Mouse (Mus musculus) CH12.LX (cell line): ENCODE results near the gene Afap1. TPM values are rescaled to one million over a fixed set of nuclear protein-coding genes. Genes with fewer than 3 reads are reported as not detected.
A peak's percentile ranks its signal among the peaks of the same experiment; 100 is the strongest.

Experiments used
- DNase-seq: peaks from one replicate; pipeline ENCODE4 v3.0.0-alpha.2; 2013; ENCODE audit errors: extremely low read depth
- H3K27ac ChIP-seq: 2 replicates; pipeline ENCODE4 v1.5.1; 2012; ENCODE audit warnings: low read depth, mild to moderate bottlenecking, control low read depth, moderate library complexity; ENCODE audit not compliant: insufficient read depth
- H3K27me3 ChIP-seq: replicated peaks from 2 replicates; pipeline ENCODE3; 2012; ENCODE audit warnings: inconsistent platforms
- H3K36me3 ChIP-seq, 2 experiments: replicated peaks in 1 of 2; 2 replicates each; pipeline versions ENCODE3 to v1.6.1; 2012; ENCODE audit warnings: inconsistent platforms in 1 of 2, low read length in 1 of 2, mild to moderate bottlenecking in 1 of 2, mixed read lengths in 1 of 2, moderate library complexity in 1 of 2; ENCODE audit not compliant: control insufficient read depth in 1 of 2, insufficient read depth in 1 of 2
- H3K4me1 ChIP-seq, 2 experiments: 2 replicates each; pipeline ENCODE4 v1.6.1; 2012; ENCODE audit warnings: inconsistent platforms in 1 of 2, moderate library complexity in 1 of 2; ENCODE audit not compliant: insufficient read depth in 2 of 2, control insufficient read depth in 1 of 2
- H3K4me2 ChIP-seq: 2 replicates; pipeline ENCODE4 v1.6.1; 2012; ENCODE audit warnings: low read depth, mild to moderate bottlenecking, control low read depth; ENCODE audit not compliant: poor library complexity, insufficient read depth, severe bottlenecking
- H3K4me3 ChIP-seq, 3 experiments: fragments of 150-350 bp in 1 of 3; sonication (generic) in 1 of 3; replicated peaks in 1 of 3; 2 replicates each; pipeline versions ENCODE3 to v1.5.1; 2011 to 2012; ENCODE audit warnings: low read depth in 2 of 3, low read length in 2 of 3, mild to moderate bottlenecking in 2 of 3, moderate library complexity in 2 of 3, control low read depth in 1 of 3, improper control_type of control experiment in 1 of 3, inconsistent platforms in 1 of 3, mixed read lengths in 1 of 3; ENCODE audit not compliant: poor library complexity in 1 of 3
- H3K79me2 ChIP-seq: replicated peaks from 2 replicates; pipeline ENCODE4 v1.6.1; 2012; ENCODE audit warnings: mild to moderate bottlenecking, moderate library complexity; ENCODE audit not compliant: control insufficient read depth, poor library complexity, insufficient read depth, severe bottlenecking; ENCODE audit errors: extremely low read depth
- H3K9ac ChIP-seq: 2 replicates; pipeline ENCODE4 v1.6.1; 2012; ENCODE audit warnings: low read depth, mild to moderate bottlenecking, control low read depth, moderate library complexity; ENCODE audit not compliant: insufficient read depth
- H3K9me3 ChIP-seq: replicated peaks from 2 replicates; pipeline ENCODE3; 2012; ENCODE audit warnings: low read length, inconsistent platforms, mixed read lengths
- BHLHE40 ChIP-seq: IDR thresholded peaks from 2 replicates; pipeline ENCODE4 v1.6.1; 2011; ENCODE audit warnings: mild to moderate bottlenecking, low read depth, low read length, improper control_type of control experiment
- CHD1 ChIP-seq: IDR thresholded peaks from 2 replicates; pipeline ENCODE4 v1.6.1; 2012; ENCODE audit warnings: low read depth, low read length, improper control_type of control experiment, inconsistent platforms
- CHD2 ChIP-seq: IDR thresholded peaks from 2 replicates; pipeline ENCODE4 v1.6.1; 2011; ENCODE audit warnings: low read length, improper control_type of control experiment
- CTCF ChIP-seq, 2 experiments: IDR thresholded peaks in 1 of 2; conservative IDR thresholded peaks in 1 of 2; 2 replicates each; pipeline ENCODE4 v1.5.1; 2011 to 2012; ENCODE audit warnings: low read depth in 2 of 2, low read length in 2 of 2, improper control_type of control experiment in 1 of 2, inconsistent platforms in 1 of 2, mild to moderate bottlenecking in 1 of 2, moderate library complexity in 1 of 2
- E2F4 ChIP-seq: IDR thresholded peaks from 2 replicates; pipeline ENCODE4 v1.6.1; 2011; ENCODE audit warnings: low read depth, low read length, improper control_type of control experiment; ENCODE audit not compliant: insufficient replicate concordance
- ELF1 ChIP-seq: IDR thresholded peaks from 2 replicates; pipeline ENCODE4 v1.6.1; 2014; ENCODE audit warnings: low read depth, mild to moderate bottlenecking, inconsistent platforms, low read length, improper control_type of control experiment
- EP300 ChIP-seq: IDR thresholded peaks from 2 replicates; pipeline ENCODE4 v1.6.1; 2011; ENCODE audit warnings: low read length, improper control_type of control experiment
- ETS1 ChIP-seq: conservative IDR thresholded peaks from 2 replicates; pipeline ENCODE4 v1.6.1; 2012; ENCODE audit warnings: low read depth, mild to moderate bottlenecking, inconsistent platforms, low read length, improper control_type of control experiment, moderate library complexity
- GABPA ChIP-seq: IDR thresholded peaks from 2 replicates; pipeline ENCODE4 v1.6.1; 2012; ENCODE audit warnings: low read depth, low read length, improper control_type of control experiment, inconsistent platforms; ENCODE audit not compliant: insufficient replicate concordance
- JUND ChIP-seq: conservative IDR thresholded peaks from 2 replicates; pipeline ENCODE4 v1.6.1; 2011; ENCODE audit warnings: low read depth, low read length, improper control_type of control experiment
- MAFK ChIP-seq: IDR thresholded peaks from 2 replicates; pipeline ENCODE4 v1.6.1; 2011; ENCODE audit warnings: low read length, improper control_type of control experiment; ENCODE audit not compliant: insufficient replicate concordance
- MAZ ChIP-seq: IDR thresholded peaks from 2 replicates; pipeline ENCODE4 v1.6.1; 2012; ENCODE audit warnings: low read depth, mild to moderate bottlenecking, inconsistent platforms, low read length, improper control_type of control experiment, moderate library complexity
- MYC ChIP-seq: IDR thresholded peaks from 2 replicates; pipeline ENCODE4 v1.6.1; 2011; ENCODE audit warnings: low read depth, mild to moderate bottlenecking, improper control_type of control experiment, low read length
- NRF1 ChIP-seq: IDR thresholded peaks from 2 replicates; pipeline ENCODE4 v1.6.1; 2014; ENCODE audit warnings: low read depth, mild to moderate bottlenecking, inconsistent platforms, low read length, improper control_type of control experiment, moderate library complexity
- RAD21 ChIP-seq: IDR thresholded peaks from 2 replicates; pipeline ENCODE4 v1.6.1; 2011; ENCODE audit warnings: low read depth, mild to moderate bottlenecking, low read length, improper control_type of control experiment, moderate library complexity
- SMC3 ChIP-seq: IDR thresholded peaks from 2 replicates; pipeline ENCODE4 v1.6.1; 2011; ENCODE audit warnings: low read depth, low read length, improper control_type of control experiment
- TBP ChIP-seq: conservative IDR thresholded peaks from 2 replicates; pipeline ENCODE4 v1.6.1; 2011; ENCODE audit warnings: low read depth, low read length, improper control_type of control experiment
- TCF12 ChIP-seq: IDR thresholded peaks from 2 replicates; pipeline ENCODE4 v1.6.1; 2014; ENCODE audit warnings: low read depth, mild to moderate bottlenecking, inconsistent platforms, low read length, improper control_type of control experiment
- UBTF ChIP-seq: IDR thresholded peaks from 2 replicates; pipeline ENCODE4 v1.6.1; 2012; ENCODE audit warnings: low read depth, mild to moderate bottlenecking, inconsistent platforms, low read length, improper control_type of control experiment, moderate library complexity
- USF1 ChIP-seq: IDR thresholded peaks from 2 replicates; pipeline ENCODE4 v1.6.1; 2014; ENCODE audit warnings: low read depth, mild to moderate bottlenecking, inconsistent platforms, low read length, improper control_type of control experiment
- USF2 ChIP-seq: conservative IDR thresholded peaks from 2 replicates; pipeline ENCODE4 v1.6.1; 2011; ENCODE audit warnings: low read depth, low read length, improper control_type of control experiment
- ZC3H11A ChIP-seq: IDR thresholded peaks from 2 replicates; pipeline ENCODE4 v1.6.1; 2012; ENCODE audit warnings: low read depth, mild to moderate bottlenecking, inconsistent platforms, low read length, improper control_type of control experiment
- ZMIZ1 ChIP-seq: IDR thresholded peaks from 2 replicates; pipeline ENCODE4 v1.6.1; 2012; ENCODE audit warnings: low read depth, mild to moderate bottlenecking, inconsistent platforms, low read length, improper control_type of control experiment
- dilution Hi-C: fragments of 300-500 bp; cut with MboI; formaldehyde crosslinking; loops from 2 replicates; pipeline ENCODE4 v1.14.3; 2020; ENCODE audit warnings: low sequenced_read_pairs; ENCODE audit not compliant: extremely low pct_unique_long_range_greater_than_20kb, extremely low pct_ligation_motif_present
- in situ Hi-C: fragments of 300-500 bp; cut with MboI; formaldehyde crosslinking; loops from 3 replicates; pipeline ENCODE4 v1.14.3; 2019; ENCODE audit warnings: low sequenced_read_pairs, low pct_ligation_motif_present, low pct_unique_long_range_greater_than_20kb, mixed read lengths
- polyA plus RNA-seq: library from polyadenylated mRNA; unstranded; fragments of >175 nt; gene quantifications from 2 replicates; pipeline ENCODE4 v1.2.1, GENCODE M21; 2012; ENCODE audit warnings: low read depth; ENCODE audit not compliant: insufficient read length
- total RNA-seq, 2 experiments: library from RNA; depleted of rRNA; stranded (reverse); fragments of 300-350 nt in 1 of 2; fragments of >200 nt in 1 of 2; gene quantifications; 2 replicates each; pipeline ENCODE4 v1.2.3; 2012 to 2014

The Afap1 gene
- total and polyA plus RNA-seq, 3 experiments, result 0.32 to 4.0 (median 0.86) TPM

DNA sequence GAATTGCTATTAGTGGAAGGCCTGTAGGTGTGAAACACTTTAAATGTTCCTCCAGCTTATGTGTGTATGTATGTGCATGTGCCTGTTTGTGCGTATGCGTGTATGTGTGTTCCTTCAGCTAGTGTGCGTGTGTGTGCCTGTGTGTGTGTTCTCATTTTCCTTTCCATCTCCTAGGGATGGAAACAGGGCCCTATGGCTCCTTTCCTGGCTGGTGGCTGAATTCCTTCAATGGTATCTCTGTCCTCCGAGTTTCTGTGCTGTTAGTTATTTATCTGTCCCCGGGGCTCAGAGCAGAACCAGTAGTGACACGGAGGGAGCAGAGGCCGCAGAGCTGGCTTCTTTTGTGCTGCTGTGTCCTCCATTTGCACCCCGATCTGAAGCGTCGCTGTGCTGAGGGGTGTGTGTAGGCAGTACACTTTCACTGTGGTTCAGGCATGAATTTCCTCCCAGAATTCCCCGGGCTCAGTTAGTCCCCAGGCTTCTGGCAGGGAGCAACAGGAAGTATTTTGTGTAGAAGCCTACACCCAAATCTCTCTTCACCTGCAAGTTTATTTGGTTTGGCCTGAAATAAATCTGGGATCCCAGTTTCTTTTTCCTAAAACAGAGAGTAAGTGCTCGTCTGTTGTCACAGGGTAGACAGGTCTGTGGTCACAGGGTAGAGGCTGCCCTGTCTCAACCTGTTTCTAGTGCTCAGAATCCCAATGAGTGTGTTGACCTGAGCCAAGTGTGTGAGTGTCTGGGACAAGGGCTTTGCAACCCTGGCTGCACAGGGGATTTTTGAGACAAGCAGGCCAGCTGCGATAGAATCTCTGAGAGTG, 15.7 kb downstream of the Afap1 start:
- no peak overlapping the region for H3K4me3 ChIP-seq
- H3K4me2 ChIP-seq, result no peak overlapping the region
- H3K9me3 ChIP-seq, result peaks cover 2% of the 10 kb centered on the region
- H3K27me3 ChIP-seq, result no peaks in the 10 kb centered on the region
- no peak overlapping the region for H3K27ac ChIP-seq
- peaks cover 41 to 64% of the 10 kb centered on the region in 2 experiments for H3K4me1 ChIP-seq
- DNase-seq, result no peak
- no peak overlapping the region for H3K9ac ChIP-seq
- TF ChIP-seq MAZ, result no peak
- no peak for TF ChIP-seq ETS1
- 0 out of 2 replicates have a peak, but pooled peaks have one; percentile 7 for TF ChIP-seq ELF1
- TF ChIP-seq ZC3H11A, result no peak
- H3K36me3 ChIP-seq, result no peaks in the 10 kb centered on the region
- dilution Hi-C loops, result no loop called here
- in situ Hi-C loops, result no loop called here
- no peaks in the 10 kb centered on the region for H3K79me2 ChIP-seq

DNA sequence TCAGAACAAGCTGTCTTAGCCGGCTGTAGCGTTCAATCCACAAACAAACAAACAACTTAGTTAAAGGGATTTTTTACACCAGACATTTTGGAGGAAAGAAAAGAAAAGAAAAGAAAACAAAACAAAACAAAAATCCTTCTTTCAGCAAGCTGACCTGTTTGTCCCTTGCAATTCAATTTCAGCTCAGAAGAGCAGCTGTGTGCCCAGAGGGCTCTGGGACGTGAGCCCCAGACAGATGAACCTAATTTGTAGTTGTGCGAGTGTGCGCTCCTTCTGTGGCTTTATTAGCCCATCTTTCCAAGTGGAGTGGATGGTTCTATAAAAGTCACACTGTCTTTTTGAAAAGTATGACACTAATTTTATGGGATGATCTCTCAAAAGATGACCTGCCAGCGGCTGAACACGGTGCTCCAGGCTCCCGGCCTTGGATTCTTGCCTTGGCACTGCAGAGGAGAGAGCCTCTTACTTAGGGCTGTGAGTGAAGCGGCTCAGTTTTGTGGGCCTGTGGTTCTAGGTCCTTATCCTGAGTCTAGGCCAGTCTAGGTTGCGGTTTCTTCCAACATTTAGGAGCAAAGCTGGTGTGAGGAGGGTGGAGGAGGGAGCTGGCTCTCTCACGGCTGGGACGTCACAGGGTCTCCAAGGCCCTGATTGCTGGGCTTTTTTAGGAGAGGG, 22.6 kb downstream of the Afap1 start:
- no peaks in the 10 kb centered on the region for H3K27me3 ChIP-seq
- no peak overlapping the region for H3K4me3 ChIP-seq
- no peaks in the 10 kb centered on the region for H3K36me3 ChIP-seq
- in situ Hi-C loops (no loop called here), dilution Hi-C loops (no loop called here)
- no peak overlapping the region for H3K9ac ChIP-seq
- H3K4me1 ChIP-seq, result peaks cover 0 to 3% of the 10 kb centered on the region in 2 experiments; a peak in 1 of 4 replicates
- no peak overlapping the region for H3K27ac ChIP-seq
- H3K4me2 ChIP-seq, result no peak overlapping the region
- no peak for DNase-seq
- no peaks in the 10 kb centered on the region for H3K79me2 ChIP-seq
- TF ChIP-seq NRF1 (no peak), GABPA (no peak), CTCF (conservative IDR thresholded peaks at IDR 0.05 in 1 of 2, IDR thresholded peaks at IDR 0.05 in 1 of 2; ENCODE audit: low read depth in 2 of 2, low read length in 2 of 2) (no peak), CHD1 (no peak), BHLHE40 (no peak), MAZ (no peak), EP300 (no peak), ZMIZ1 (no peak), MAFK (no peak), USF1 (no peak), E2F4 (no peak), CHD2 (no peak), RAD21 (no peak), MYC (no peak), SMC3 (no peak), JUND (no peak), TBP (no peak), USF2 (no peak), TCF12 (no peak), UBTF (no peak)
- H3K9me3 ChIP-seq, result no peaks in the 10 kb centered on the region
